Mouse (Mus musculus) cortical plate, adult 2 months (tissue): ENCODE results near the gene Ggcx. TPM values are rescaled to one million over a fixed set of nuclear protein-coding genes. Genes with fewer than 3 reads are reported as not detected.

Source experiments
- H3K27ac ChIP-seq: fragments of 200-500 bp; 2 replicates; pipeline ENCODE4 v1.5.1; 2012; ENCODE audit warnings: low read length, control low read depth, inconsistent platforms; ENCODE audit not compliant: insufficient read depth
- H3K4me1 ChIP-seq: fragments of 200-500 bp; 2 replicates; pipeline ENCODE4 v1.6.1; 2011; ENCODE audit warnings: low read length; ENCODE audit not compliant: control insufficient read depth, insufficient read depth
- H3K4me3 ChIP-seq: fragments of 200-500 bp; 2 replicates; pipeline ENCODE4 v1.5.1; 2011; ENCODE audit warnings: mild to moderate bottlenecking, low read length, control low read depth; ENCODE audit not compliant: insufficient read depth
- CTCF ChIP-seq: fragments of 200-500 bp; IDR thresholded peaks from 2 replicates; pipeline ENCODE4 v1.5.1; 2011; ENCODE audit warnings: mild to moderate bottlenecking, control low read depth, low read length; ENCODE audit not compliant: insufficient read depth; ENCODE audit errors: extremely low read depth
- POLR2A ChIP-seq: fragments of 200-500 bp; IDR thresholded peaks from 2 replicates; pipeline ENCODE4 v1.6.1; 2011; ENCODE audit warnings: mild to moderate bottlenecking, low read length, control low read depth; ENCODE audit not compliant: insufficient read depth; ENCODE audit errors: extremely low read depth
- polyA plus RNA-seq: library from polyadenylated mRNA; depleted of rRNA; stranded (reverse); fragments of >200 nt; gene quantifications from 2 replicates; pipeline ENCODE4 v1.2.3, GENCODE M21; 2012

Ggcx gene
- polyA plus RNA-seq, 1 experiment, result 17.7 TPM

GRCm38 (mm10) chr6:72374206-72374605 lies 39.9 kb upstream of the Ggcx start:
- Histone ChIP-seq H3K4me3 (no peak overlapping the region), H3K27ac (no peak overlapping the region), H3K4me1 (peaks cover 3% of the 10 kb centered on the region; the same call in 1 of the 2 replicates)
- no peak for TF ChIP-seq CTCF
- no peak for TF ChIP-seq POLR2A

GRCm38 (mm10) chr6:72374820-72375563 lies 39.1 kb upstream of the Ggcx start:
- Histone ChIP-seq H3K27ac (no peak overlapping the region), H3K4me1 (peaks cover 3% of the 10 kb centered on the region; the same call in 1 of the 2 replicates), H3K4me3 (no peak overlapping the region)
- TF ChIP-seq CTCF, result no peak
- no peak for TF ChIP-seq POLR2A

- Histone ChIP-seq H3K27ac (no peak overlapping the region), H3K4me1 (peaks cover 1% of the 10 kb centered on the region; the same call in 1 of the 2 replicates), H3K4me3 (no peak overlapping the region)
- TF ChIP-seq CTCF (no peak), POLR2A (no peak)
Observed at GRCm38 (mm10) chr6:72378510-72379234, 35.4 kb upstream of the Ggcx start.

GRCm38 (mm10) chr6:72379377-72380130 lies 34.6 kb upstream of the Ggcx start:
- H3K27ac ChIP-seq, result peak overlapping the region; percentile 68; the same call in 1 of the 2 replicates
- TF ChIP-seq CTCF, result no peak
- no peak for TF ChIP-seq POLR2A
- peak overlapping the region; percentile 51 for H3K4me3 ChIP-seq
- H3K4me1 ChIP-seq, result peaks cover 1% of the 10 kb centered on the region; the same call in 1 of the 2 replicates

GRCm38 (mm10) chr6:72380131-72380770 lies 33.9 kb upstream of the Ggcx start, which contains the start of gene Vamp5:
TSS of gene Vamp5 (minus strand) at chr6:72380468.
- Histone ChIP-seq H3K4me1 (peaks cover 1% of the 10 kb centered on the region; the same call in 1 of the 2 replicates), H3K27ac (peak within 1 kb of the TSS; percentile 68), H3K4me3 (peak within 1 kb of the TSS; percentile 51)
- TF ChIP-seq CTCF (0 out of 2 replicates have a peak, but pooled peaks have one; percentile 2), POLR2A (no peak)

GRCm38 (mm10) chr6:72382494-72382893 lies 31.6 kb upstream of the Ggcx start:
- peaks cover 1% of the 10 kb centered on the region; the same call in 1 of the 2 replicates for H3K4me1 ChIP-seq
- H3K27ac ChIP-seq, result no peak overlapping the region
- H3K4me3 ChIP-seq, result no peak overlapping the region
- TF ChIP-seq POLR2A (no peak), CTCF (no peak)

GRCm38 (mm10) chr6:72383142-72383820 lies 30.8 kb upstream of the Ggcx start:
- Histone ChIP-seq H3K4me1 (peaks cover 1% of the 10 kb centered on the region; the same call in 1 of the 2 replicates), H3K4me3 (no peak overlapping the region), H3K27ac (no peak overlapping the region)
- TF ChIP-seq POLR2A (no peak), CTCF (no peak)

GRCm38 (mm10) chr6:72383952-72384351 lies 30.2 kb upstream of the Ggcx start:
- H3K4me3 ChIP-seq, result no peak overlapping the region
- no peak overlapping the region for H3K27ac ChIP-seq
- peaks cover 1% of the 10 kb centered on the region; the same call in 1 of the 2 replicates for H3K4me1 ChIP-seq
- TF ChIP-seq POLR2A, result no peak
- TF ChIP-seq CTCF, result no peak

GRCm38 (mm10) chr6:72385258-72385657 lies 28.9 kb upstream of the Ggcx start:
- TF ChIP-seq POLR2A (no peak), CTCF (no peak)
- no peak overlapping the region for H3K27ac ChIP-seq
- peaks cover 1% of the 10 kb centered on the region; the same call in 1 of the 2 replicates for H3K4me1 ChIP-seq
- no peak overlapping the region for H3K4me3 ChIP-seq
